Mouse (Mus musculus): ENCODE measurements around the gene Rab31. TPM values are rescaled to one million over a fixed set of nuclear protein-coding genes. Genes with fewer than 3 reads are reported as not detected.

Rab31 gene
- polyA plus RNA-seq, 1 experiment from 2014 or later, result 6.9 TPM

- no peak for ATAC-seq (ENCODE audit: low read depth)
- Histone ChIP-seq H3K27ac (ENCODE audit: low read length) (no peak overlapping the region), H3K9me3 (replicated peaks; ENCODE audit: control insufficient read depth, low read length) (no peaks in the 10 kb centered on the region), H3K4me1 (ENCODE audit: control insufficient read depth, low read depth, low read length) (peaks cover 8% of the 10 kb centered on the region), H3K27me3 (ENCODE audit: control insufficient read depth, insufficient read depth, low read depth, low read length) (peaks cover 12% of the 10 kb centered on the region), H3K4me2 (ENCODE audit: low read depth, low read length) (no peak overlapping the region), H3K9ac (ENCODE audit: low read depth, low read length) (no peak overlapping the region), H3K4me3 (ENCODE audit: low read depth, low read length) (no peak overlapping the region), H3K36me3 (ENCODE audit: control insufficient read depth, insufficient read depth) (no peaks in the 10 kb centered on the region; the same call in 1 of the 2 replicates)
- whole genome bisulfite sequencing (ENCODE audit: insufficient replicate concordance), result 66% methylated on average over 7 of the region's 7 CpGs
These were observed 13.7 kb upstream of the Rab31 start for GRCm38 (mm10) chr17:65786225-65786624.

DNA sequence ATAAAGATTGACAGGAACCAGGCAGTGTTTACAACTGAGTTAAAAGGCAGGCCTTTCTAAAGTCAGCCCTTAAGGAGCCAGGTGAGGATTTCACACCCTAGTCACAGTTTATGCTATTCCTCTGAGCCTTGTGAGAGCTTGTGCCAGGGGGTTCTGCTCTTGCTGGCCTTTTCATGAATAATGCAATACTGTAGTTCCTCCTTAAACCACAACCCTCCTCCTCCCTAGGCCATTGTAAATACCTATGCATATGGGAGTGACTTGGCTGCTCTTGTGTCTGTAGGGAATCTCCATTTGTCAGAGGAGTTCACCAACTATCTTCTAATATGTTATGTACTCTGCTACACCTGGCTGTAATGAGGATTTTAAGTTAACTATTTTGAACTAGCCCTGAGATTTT lies 13.2 kb upstream of the Rab31 start:
- no peak overlapping the region for H3K27ac ChIP-seq (ENCODE audit: low read length)
- no peak for ATAC-seq (ENCODE audit: low read depth)
- H3K9ac ChIP-seq (ENCODE audit: low read depth, low read length), result no peak overlapping the region
- H3K36me3 ChIP-seq (ENCODE audit: control insufficient read depth, insufficient read depth), result no peaks in the 10 kb centered on the region; the same call in 1 of the 2 replicates
- peaks cover 12% of the 10 kb centered on the region for H3K27me3 ChIP-seq (ENCODE audit: control insufficient read depth, insufficient read depth, low read depth, low read length)
- no peak overlapping the region for H3K4me2 ChIP-seq (ENCODE audit: low read depth, low read length)
- H3K4me3 ChIP-seq (ENCODE audit: low read depth, low read length), result no peak overlapping the region
- no peaks in the 10 kb centered on the region for H3K9me3 ChIP-seq (replicated peaks; ENCODE audit: control insufficient read depth, low read length)
- H3K4me1 ChIP-seq (ENCODE audit: control insufficient read depth, low read depth, low read length), result peaks cover 8% of the 10 kb centered on the region

- Histone ChIP-seq H3K4me3 (ENCODE audit: low read depth, low read length) (no peak overlapping the region), H3K27ac (ENCODE audit: low read length) (peak overlapping the region; percentile 3; the same call in 1 of the 2 replicates), H3K4me1 (ENCODE audit: control insufficient read depth, low read depth, low read length) (peaks cover 8% of the 10 kb centered on the region), H3K9me3 (replicated peaks; ENCODE audit: control insufficient read depth, low read length) (no peaks in the 10 kb centered on the region), H3K36me3 (ENCODE audit: control insufficient read depth, insufficient read depth) (no peaks in the 10 kb centered on the region; the same call in 1 of the 2 replicates), H3K4me2 (ENCODE audit: low read depth, low read length) (peak overlapping the region; percentile 34; the same call in 1 of the 2 replicates), H3K27me3 (ENCODE audit: control insufficient read depth, insufficient read depth, low read depth, low read length) (peaks cover 12% of the 10 kb centered on the region), H3K9ac (ENCODE audit: low read depth, low read length) (no peak overlapping the region)
- no peak for ATAC-seq (ENCODE audit: low read depth)
- 62% methylated on average over 8 of the region's 8 CpGs for WGBS (ENCODE audit: insufficient replicate concordance)
These were observed 12.1 kb upstream of the Rab31 start for GRCm38 (mm10) chr17:65784610-65785140.

GRCm38 (mm10) chr17:65783182-65784161 lies 10.9 kb upstream of the Rab31 start:
- H3K36me3 ChIP-seq (ENCODE audit: control insufficient read depth, insufficient read depth), result no peaks in the 10 kb centered on the region; the same call in 1 of the 2 replicates
- under 1% methylated on average over 65 of the region's 135 CpGs for WGBS (ENCODE audit: insufficient replicate concordance)
- ATAC-seq (ENCODE audit: low read depth), result peak; percentile 71
- H3K4me2 ChIP-seq (ENCODE audit: low read depth, low read length), result peak overlapping the region; percentile 88
- peaks cover 5% of the 10 kb centered on the region for H3K4me1 ChIP-seq (ENCODE audit: control insufficient read depth, low read depth, low read length)
- peaks cover 12% of the 10 kb centered on the region for H3K27me3 ChIP-seq (ENCODE audit: control insufficient read depth, insufficient read depth, low read depth, low read length)
- peak overlapping the region; percentile 91 for H3K9ac ChIP-seq (ENCODE audit: low read depth, low read length)
- peak overlapping the region; percentile 90 for H3K27ac ChIP-seq (ENCODE audit: low read length)
- no peaks in the 10 kb centered on the region for H3K9me3 ChIP-seq (replicated peaks; ENCODE audit: control insufficient read depth, low read length)
- peak overlapping the region; percentile 85 for H3K4me3 ChIP-seq (ENCODE audit: low read depth, low read length)

DNA sequence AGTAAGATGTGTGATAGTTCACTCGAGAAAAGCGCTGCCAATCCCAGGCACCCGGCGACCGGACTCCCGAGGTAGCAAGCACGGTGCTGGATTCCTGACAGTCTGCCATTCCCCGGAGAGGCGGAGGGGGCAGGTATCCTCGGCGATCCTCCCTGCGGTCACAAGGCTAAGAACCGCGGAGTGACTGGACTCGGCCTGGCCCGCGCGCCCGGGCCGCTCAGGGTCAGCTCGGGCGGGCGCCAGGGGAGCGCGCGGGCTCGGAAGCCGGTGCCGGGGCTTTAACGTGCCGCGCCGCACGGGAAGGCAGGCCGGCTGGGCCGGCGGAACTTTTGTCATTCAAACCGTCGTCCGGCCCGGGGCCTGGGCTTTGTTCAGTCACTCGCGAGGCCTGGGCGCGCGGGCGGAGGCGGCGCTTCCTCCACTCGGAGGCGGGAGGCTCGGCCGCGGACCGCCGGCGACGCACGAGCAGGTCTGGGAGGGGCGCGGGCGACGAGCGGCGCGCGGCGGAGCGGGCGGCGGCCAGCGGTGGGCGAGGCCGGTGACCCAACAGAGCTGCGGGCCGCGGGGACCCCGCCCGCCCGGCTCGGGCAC lies 10.1 kb upstream of the Rab31 start, which contains the start of gene Ppp4r1:
TSS of gene Ppp4r1 (plus strand) at position 23 of the 591 bp plus-strand sequence.
- under 1% methylated on average over 66 of the region's 81 CpGs for WGBS (ENCODE audit: insufficient replicate concordance)
- peak within 1 kb of the TSS; percentile 88 for H3K4me2 ChIP-seq (ENCODE audit: low read depth, low read length)
- peak within 1 kb of the TSS; percentile 90 for H3K27ac ChIP-seq (ENCODE audit: low read length)
- H3K27me3 ChIP-seq (ENCODE audit: control insufficient read depth, insufficient read depth, low read depth, low read length), result peaks cover 12% of the 10 kb centered on the region
- peak; percentile 85 for ATAC-seq (ENCODE audit: low read depth)
- H3K9ac ChIP-seq (ENCODE audit: low read depth, low read length), result peak within 1 kb of the TSS; percentile 91
- peaks cover 5% of the 10 kb centered on the region for H3K4me1 ChIP-seq (ENCODE audit: control insufficient read depth, low read depth, low read length)
- no peaks in the 10 kb centered on the region; the same call in 1 of the 2 replicates for H3K36me3 ChIP-seq (ENCODE audit: control insufficient read depth, insufficient read depth)
- H3K4me3 ChIP-seq (ENCODE audit: low read depth, low read length), result peak within 1 kb of the TSS; percentile 85
- no peaks in the 10 kb centered on the region for H3K9me3 ChIP-seq (replicated peaks; ENCODE audit: control insufficient read depth, low read length)

DNA sequence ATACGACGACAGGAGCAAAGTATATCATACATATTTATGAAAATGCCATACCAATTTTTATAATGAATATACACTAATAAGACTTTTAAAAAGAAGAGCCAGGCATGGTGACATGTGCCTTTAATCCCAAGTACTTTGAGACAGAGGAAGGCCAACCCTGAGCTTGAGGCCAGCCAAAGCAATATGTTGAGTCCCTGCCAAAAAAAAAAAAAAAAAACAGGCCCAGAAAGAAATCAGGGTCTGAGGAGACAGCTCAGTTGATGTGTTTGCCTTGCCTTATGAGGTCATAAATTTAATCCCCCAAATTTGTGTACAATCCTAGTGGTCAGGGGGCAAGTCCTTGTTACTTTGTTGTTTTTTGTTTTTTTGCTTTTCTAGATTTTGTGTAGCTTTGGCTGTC lies 8.4 kb upstream of the Rab31 start:
- 71% methylated on average over 2 of the region's 2 CpGs for WGBS (ENCODE audit: insufficient replicate concordance)
- no peak overlapping the region for H3K27ac ChIP-seq (ENCODE audit: low read length)
- no peak for ATAC-seq (ENCODE audit: low read depth)

DNA sequence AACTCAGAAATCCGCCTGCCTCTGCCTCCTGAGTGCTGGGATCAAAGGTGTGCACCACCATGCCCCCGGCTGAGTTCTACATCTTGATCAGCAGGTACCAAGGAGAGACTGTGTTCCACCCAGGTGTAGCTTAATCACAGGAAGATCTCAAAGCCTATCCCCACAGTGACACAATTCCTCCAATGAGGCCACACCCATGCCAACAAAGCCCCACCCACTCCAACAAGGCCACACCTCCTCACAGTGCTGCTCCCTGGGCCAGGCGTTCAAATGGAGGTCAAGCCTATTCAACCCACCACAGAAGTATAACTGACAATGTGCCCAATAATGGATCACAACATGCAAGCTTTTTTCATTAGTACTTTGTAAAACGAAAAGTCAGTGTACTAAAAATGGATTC lies 4.9 kb upstream of the Rab31 start:
- no peak overlapping the region for H3K4me2 ChIP-seq (ENCODE audit: low read depth, low read length)
- WGBS (ENCODE audit: insufficient replicate concordance), result 68% methylated on average over 4 of the region's 4 CpGs
- H3K36me3 ChIP-seq (ENCODE audit: control insufficient read depth, insufficient read depth), result no peaks in the 10 kb centered on the region
- H3K4me1 ChIP-seq (ENCODE audit: control insufficient read depth, low read depth, low read length), result peaks cover 4% of the 10 kb centered on the region
- no peak overlapping the region for H3K27ac ChIP-seq (ENCODE audit: low read length)
- no peak overlapping the region for H3K4me3 ChIP-seq (ENCODE audit: low read depth, low read length)
- no peaks in the 10 kb centered on the region for H3K9me3 ChIP-seq (replicated peaks; ENCODE audit: control insufficient read depth, low read length)
- no peak for ATAC-seq (ENCODE audit: low read depth)
- no peak overlapping the region for H3K9ac ChIP-seq (ENCODE audit: low read depth, low read length)
- peaks cover 18% of the 10 kb centered on the region for H3K27me3 ChIP-seq (ENCODE audit: control insufficient read depth, insufficient read depth, low read depth, low read length)

More for the DNA sequence above, 8.4 kb upstream of the Rab31 start:
- Histone ChIP-seq H3K4me1 (ENCODE audit: control insufficient read depth, low read depth, low read length) (peaks cover 5% of the 10 kb centered on the region), H3K9me3 (replicated peaks; ENCODE audit: control insufficient read depth, low read length) (no peaks in the 10 kb centered on the region), H3K4me3 (ENCODE audit: low read depth, low read length) (no peak overlapping the region), H3K4me2 (ENCODE audit: low read depth, low read length) (no peak overlapping the region), H3K36me3 (ENCODE audit: control insufficient read depth, insufficient read depth) (no peaks in the 10 kb centered on the region; the same call in 1 of the 2 replicates), H3K9ac (ENCODE audit: low read depth, low read length) (no peak overlapping the region), H3K27me3 (ENCODE audit: control insufficient read depth, insufficient read depth, low read depth, low read length) (peaks cover 12% of the 10 kb centered on the region)

- Histone ChIP-seq H3K9me3 (replicated peaks; ENCODE audit: control insufficient read depth, low read length) (no peaks in the 10 kb centered on the region), H3K4me1 (ENCODE audit: control insufficient read depth, low read depth, low read length) (peaks cover 4% of the 10 kb centered on the region), H3K4me3 (ENCODE audit: low read depth, low read length) (no peak overlapping the region), H3K36me3 (ENCODE audit: control insufficient read depth, insufficient read depth) (no peaks in the 10 kb centered on the region), H3K27me3 (ENCODE audit: control insufficient read depth, insufficient read depth, low read depth, low read length) (peaks cover 21% of the 10 kb centered on the region), H3K4me2 (ENCODE audit: low read depth, low read length) (no peak overlapping the region), H3K9ac (ENCODE audit: low read depth, low read length) (no peak overlapping the region), H3K27ac (ENCODE audit: low read length) (no peak overlapping the region)
- WGBS (ENCODE audit: insufficient replicate concordance), result 62% methylated on average over 1 of the region's 1 CpGs
- ATAC-seq (ENCODE audit: low read depth), result no peak
These were observed 3.7 kb upstream of the Rab31 start for GRCm38 (mm10) chr17:65776228-65776627.

Measured in liver, embryonic 16.5 days (tissue).